Mouse (Mus musculus): ENCODE results near the gene Adam1a. TPM values are rescaled to one million over a fixed set of nuclear protein-coding genes. Genes with fewer than 3 reads are reported as not detected.

Gene Adam1a
- polyA plus RNA-seq, 1 experiment from 2014 or later: 3.4 TPM

GRCm38 (mm10) chr5:121500719-121501118, 44.6 kb downstream of the Adam1a start:
- DNase-seq (ENCODE audit: low spot score) (no peak), ATAC-seq (replicated peaks; ENCODE audit: low FRiP score) (no peak)
- Histone ChIP-seq H3K9me3 (ENCODE audit: control insufficient read depth, low read length) (no peaks in the 10 kb centered on the region), H3K27me3 (ENCODE audit: control insufficient read depth, insufficient read depth, low read length) (no peaks in the 10 kb centered on the region), H3K4me2 (ENCODE audit: low read depth, low read length, severe bottlenecking) (no peak overlapping the region), H3K27ac (ENCODE audit: low read depth, low read length) (no peak overlapping the region), H3K9ac (ENCODE audit: low read length) (no peak overlapping the region), H3K36me3 (ENCODE audit: control insufficient read depth, insufficient read depth, low read length) (no peaks in the 10 kb centered on the region), H3K4me1 (replicated peaks; ENCODE audit: control insufficient read depth, insufficient read depth, low read length) (no peaks in the 10 kb centered on the region), H3K4me3 (ENCODE audit: low read depth, low read length) (no peak overlapping the region)
- WGBS: 81% methylated on average over 7 of the region's 7 CpGs

GRCm38 (mm10) chr5:121493305-121493704, 52.0 kb downstream of the Adam1a start:
- Histone ChIP-seq H3K36me3 (ENCODE audit: control insufficient read depth, insufficient read depth, low read length) (no peaks in the 10 kb centered on the region), H3K4me3 (ENCODE audit: low read depth, low read length) (no peak overlapping the region), H3K9me3 (ENCODE audit: control insufficient read depth, low read length) (no peaks in the 10 kb centered on the region), H3K27ac (ENCODE audit: low read depth, low read length) (no peak overlapping the region), H3K4me1 (replicated peaks; ENCODE audit: control insufficient read depth, insufficient read depth, low read length) (no peaks in the 10 kb centered on the region), H3K9ac (ENCODE audit: low read length) (no peak overlapping the region), H3K4me2 (ENCODE audit: low read depth, low read length, severe bottlenecking) (no peak overlapping the region), H3K27me3 (ENCODE audit: control insufficient read depth, insufficient read depth, low read length) (no peaks in the 10 kb centered on the region)
- DNase-seq (ENCODE audit: low spot score) (no peak), ATAC-seq (replicated peaks; ENCODE audit: low FRiP score) (no peak)
- WGBS: 82% methylated on average over 8 of the region's 8 CpGs

- 84% methylated on average over 5 of the region's 5 CpGs for WGBS
- no peaks in the 10 kb centered on the region for H3K9me3 ChIP-seq (ENCODE audit: control insufficient read depth, low read length)
- no peaks in the 10 kb centered on the region for H3K27me3 ChIP-seq (ENCODE audit: control insufficient read depth, insufficient read depth, low read length)
- H3K27ac ChIP-seq (ENCODE audit: low read depth, low read length): no peak overlapping the region
- no peaks in the 10 kb centered on the region for H3K36me3 ChIP-seq (ENCODE audit: control insufficient read depth, insufficient read depth, low read length)
- H3K4me1 ChIP-seq (replicated peaks; ENCODE audit: control insufficient read depth, insufficient read depth, low read length): no peaks in the 10 kb centered on the region
- H3K4me3 ChIP-seq (ENCODE audit: low read depth, low read length): no peak overlapping the region
- H3K9ac ChIP-seq (ENCODE audit: low read length): no peak overlapping the region
- DNase-seq (ENCODE audit: low spot score): no peak
- no peak for ATAC-seq (replicated peaks; ENCODE audit: low FRiP score)
- no peak overlapping the region for H3K4me2 ChIP-seq (ENCODE audit: low read depth, low read length, severe bottlenecking)
Measured at GRCm38 (mm10) chr5:121484801-121485200, 60.5 kb downstream of the Adam1a start.

GRCm38 (mm10) chr5:121477680-121478079, 67.6 kb downstream of the Adam1a start:
- Histone ChIP-seq H3K4me3 (ENCODE audit: low read depth, low read length) (no peak overlapping the region), H3K27ac (ENCODE audit: low read depth, low read length) (no peak overlapping the region), H3K9ac (ENCODE audit: low read length) (no peak overlapping the region), H3K4me1 (replicated peaks; ENCODE audit: control insufficient read depth, insufficient read depth, low read length) (no peaks in the 10 kb centered on the region), H3K27me3 (ENCODE audit: control insufficient read depth, insufficient read depth, low read length) (no peaks in the 10 kb centered on the region), H3K9me3 (ENCODE audit: control insufficient read depth, low read length) (no peaks in the 10 kb centered on the region), H3K4me2 (ENCODE audit: low read depth, low read length, severe bottlenecking) (no peak overlapping the region), H3K36me3 (ENCODE audit: control insufficient read depth, insufficient read depth, low read length) (no peaks in the 10 kb centered on the region)
- DNase-seq (ENCODE audit: low spot score) (no peak), ATAC-seq (replicated peaks; ENCODE audit: low FRiP score) (no peak)
- WGBS: 40% methylated on average over 3 of the region's 3 CpGs

GRCm38 (mm10) chr5:121476040-121476439, 69.2 kb downstream of the Adam1a start:
- ATAC-seq (replicated peaks; ENCODE audit: low FRiP score): no peak
- Histone ChIP-seq H3K4me2 (ENCODE audit: low read depth, low read length, severe bottlenecking) (no peak overlapping the region), H3K27ac (ENCODE audit: low read depth, low read length) (no peak overlapping the region), H3K4me3 (ENCODE audit: low read depth, low read length) (no peak overlapping the region), H3K36me3 (ENCODE audit: control insufficient read depth, insufficient read depth, low read length) (no peaks in the 10 kb centered on the region), H3K4me1 (replicated peaks; ENCODE audit: control insufficient read depth, insufficient read depth, low read length) (no peaks in the 10 kb centered on the region), H3K27me3 (ENCODE audit: control insufficient read depth, insufficient read depth, low read length) (no peaks in the 10 kb centered on the region), H3K9ac (ENCODE audit: low read length) (no peak overlapping the region), H3K9me3 (ENCODE audit: control insufficient read depth, low read length) (no peaks in the 10 kb centered on the region)
- DNase-seq (ENCODE audit: low spot score): no peak
- WGBS: 91% methylated on average over 1 of the region's 1 CpGs

GRCm38 (mm10) chr5:121474610-121475009, 70.7 kb downstream of the Adam1a start:
- H3K4me2 ChIP-seq (ENCODE audit: low read depth, low read length, severe bottlenecking): no peak overlapping the region
- no peak overlapping the region for H3K27ac ChIP-seq (ENCODE audit: low read depth, low read length)
- no peak overlapping the region for H3K4me3 ChIP-seq (ENCODE audit: low read depth, low read length)
- ATAC-seq (replicated peaks; ENCODE audit: low FRiP score) (no peak), DNase-seq (ENCODE audit: low spot score) (no peak)
- no peaks in the 10 kb centered on the region for H3K9me3 ChIP-seq (ENCODE audit: control insufficient read depth, low read length)
- no peaks in the 10 kb centered on the region for H3K36me3 ChIP-seq (ENCODE audit: control insufficient read depth, insufficient read depth, low read length)
- no peaks in the 10 kb centered on the region for H3K4me1 ChIP-seq (replicated peaks; ENCODE audit: control insufficient read depth, insufficient read depth, low read length)
- H3K9ac ChIP-seq (ENCODE audit: low read length): no peak overlapping the region
- no peaks in the 10 kb centered on the region for H3K27me3 ChIP-seq (ENCODE audit: control insufficient read depth, insufficient read depth, low read length)
- WGBS: 67% methylated on average over 7 of the region's 7 CpGs

- H3K36me3 ChIP-seq (ENCODE audit: control insufficient read depth, insufficient read depth, low read length): no peaks in the 10 kb centered on the region
- no peak overlapping the region for H3K4me2 ChIP-seq (ENCODE audit: low read depth, low read length, severe bottlenecking)
- DNase-seq (ENCODE audit: low spot score) (no peak), ATAC-seq (replicated peaks; ENCODE audit: low FRiP score) (no peak)
- no peaks in the 10 kb centered on the region for H3K9me3 ChIP-seq (ENCODE audit: control insufficient read depth, low read length)
- WGBS: 92% methylated on average over 2 of the region's 2 CpGs
- no peaks in the 10 kb centered on the region for H3K4me1 ChIP-seq (replicated peaks; ENCODE audit: control insufficient read depth, insufficient read depth, low read length)
- no peaks in the 10 kb centered on the region for H3K27me3 ChIP-seq (ENCODE audit: control insufficient read depth, insufficient read depth, low read length)
- H3K4me3 ChIP-seq (ENCODE audit: low read depth, low read length): no peak overlapping the region
- no peak overlapping the region for H3K27ac ChIP-seq (ENCODE audit: low read depth, low read length)
- no peak overlapping the region for H3K9ac ChIP-seq (ENCODE audit: low read length)
Measured at GRCm38 (mm10) chr5:121472411-121472810, 72.9 kb downstream of the Adam1a start.

- Histone ChIP-seq H3K27me3 (ENCODE audit: control insufficient read depth, insufficient read depth, low read length) (no peaks in the 10 kb centered on the region), H3K36me3 (ENCODE audit: control insufficient read depth, insufficient read depth, low read length) (no peaks in the 10 kb centered on the region), H3K27ac (ENCODE audit: low read depth, low read length) (no peak overlapping the region), H3K4me1 (replicated peaks; ENCODE audit: control insufficient read depth, insufficient read depth, low read length) (no peaks in the 10 kb centered on the region), H3K4me3 (ENCODE audit: low read depth, low read length) (no peak overlapping the region), H3K4me2 (ENCODE audit: low read depth, low read length, severe bottlenecking) (no peak overlapping the region), H3K9me3 (ENCODE audit: control insufficient read depth, low read length) (no peaks in the 10 kb centered on the region), H3K9ac (ENCODE audit: low read length) (no peak overlapping the region)
- 62% methylated on average over 3 of the region's 3 CpGs for WGBS
- DNase-seq (ENCODE audit: low spot score) (no peak), ATAC-seq (replicated peaks; ENCODE audit: low FRiP score) (no peak)
Measured at GRCm38 (mm10) chr5:121469566-121469965, 75.7 kb downstream of the Adam1a start.

Data from forebrain, embryonic 11.5 days (tissue).